Mouse (Mus musculus) layer of hippocampus, adult 2 months (tissue): Measurements from ENCODE around the gene Exosc2. TPM values are rescaled to one million over a fixed set of nuclear protein-coding genes. Genes with fewer than 3 reads are reported as not detected.

ENCODE experiments used
- DNase-seq, 2 experiments: peaks; one replicate each; pipeline ENCODE4 v3.0.0; 2022; ENCODE audit warnings: low spot score in 2 of 2
- H3K27ac ChIP-seq: fragments of 200-600 bp; 2 replicates; pipeline ENCODE4 v1.8.1; 2022
- H3K4me3 ChIP-seq: fragments of 200-600 bp; 2 replicates; pipeline ENCODE4 v1.8.1; 2022; ENCODE audit warnings: mild to moderate bottlenecking
- CTCF ChIP-seq: fragments of 200-600 bp; conservative IDR thresholded peaks from 2 replicates; pipeline ENCODE4 v1.8.1; 2022; ENCODE audit warnings: antibody characterized with exemption, mild to moderate bottlenecking, moderate library complexity
- long read RNA-seq, 2 experiments: library from polyadenylated mRNA; stranded (forward); transcript quantifications; one replicate each; pipeline ENCODE4 v2.0.0; 2021; ENCODE audit warnings: borderline mapping rate in 2 of 2
- total RNA-seq, 2 experiments: library from RNA; stranded (reverse); gene quantifications; 2 replicates each; pipeline ENCODE4 v1.2.3; 2021

Gene Exosc2
- 10 to 100 TPM; 23.2 to 25.2 TPM for total RNA-seq
- long read RNA-seq, experiment 1, transcript Exosc2-201 (9 exons, 1,686 nt), result major isoform, 15 of 18 reads
- long read RNA-seq, experiment 1, partial matches to known transcripts, result 1 of 18 reads
- long read RNA-seq, experiment 1, other reads (novel, unspliced or antisense), result 2 of 18 reads
- long read RNA-seq, experiment 2, transcript Exosc2-201 (9 exons, 1,686 nt), result major isoform, 32 of 37 reads
- long read RNA-seq, experiment 2, partial matches to known transcripts, result 2 of 37 reads
- long read RNA-seq, experiment 2, other reads (novel, unspliced or antisense), result 3 of 37 reads

GRCm38 (mm10) chr2:31670551-31671035, at the start of gene Exosc2:
Exosc2 (plus strand) TSS chr2:31670715.
- Histone ChIP-seq H3K27ac (peak within 1 kb of the TSS; percentile 84), H3K4me3 (peak within 1 kb of the TSS; percentile 86)
- no peak for TF ChIP-seq CTCF
- DNase-seq, result peak; percentile 85 to 92

- DNase-seq, result no peak
- H3K27ac ChIP-seq, result no peak overlapping the region
- H3K4me3 ChIP-seq, result no peak overlapping the region
- no peak for TF ChIP-seq CTCF
Observed at GRCm38 (mm10) chr2:31633531-31633930, 37.0 kb upstream of the Exosc2 start.

- DNase-seq, result no peak
- Histone ChIP-seq H3K27ac (no peak overlapping the region), H3K4me3 (no peak overlapping the region)
- TF ChIP-seq CTCF, result no peak
Observed at GRCm38 (mm10) chr2:31635281-31636137, 35.0 kb upstream of the Exosc2 start.

GRCm38 (mm10) chr2:31636138-31636741, 34.3 kb upstream of the Exosc2 start:
- Histone ChIP-seq H3K27ac (no peak overlapping the region), H3K4me3 (no peak overlapping the region)
- DNase-seq, result no peak
- no peak for TF ChIP-seq CTCF

- TF ChIP-seq CTCF, result no peak
- no peak for DNase-seq
- Histone ChIP-seq H3K4me3 (no peak overlapping the region), H3K27ac (no peak overlapping the region)
Observed at GRCm38 (mm10) chr2:31636742-31637141, 33.8 kb upstream of the Exosc2 start.

- no peak for DNase-seq
- Histone ChIP-seq H3K27ac (no peak overlapping the region), H3K4me3 (no peak overlapping the region)
- TF ChIP-seq CTCF, result no peak
Observed at GRCm38 (mm10) chr2:31637311-31637710, 33.2 kb upstream of the Exosc2 start.

GRCm38 (mm10) chr2:31637807-31638206, 32.7 kb upstream of the Exosc2 start:
- DNase-seq, result no peak

GRCm38 (mm10) chr2:31638581-31639465, 31.7 kb upstream of the Exosc2 start:
- H3K27ac ChIP-seq, result no peak overlapping the region
- no peak for DNase-seq
- TF ChIP-seq CTCF, result no peak
- H3K4me3 ChIP-seq, result no peak overlapping the region

More at GRCm38 (mm10) chr2:31637807-31638206, 32.7 kb upstream of the Exosc2 start:
- H3K4me3 ChIP-seq, result no peak overlapping the region
- peak; percentile 44 for TF ChIP-seq CTCF
- H3K27ac ChIP-seq, result no peak overlapping the region

GRCm38 (mm10) chr2:31639466-31639760, 31.1 kb upstream of the Exosc2 start:
- TF ChIP-seq CTCF, result no peak
- no peak overlapping the region for H3K27ac ChIP-seq
- no peak overlapping the region for H3K4me3 ChIP-seq
- no peak for DNase-seq

GRCm38 (mm10) chr2:31639901-31640608, 30.5 kb upstream of the Exosc2 start, which contains the start of gene Prdm12:
Prdm12 (plus strand) TSS chr2:31640037.
- no peak for TF ChIP-seq CTCF

GRCm38 (mm10) chr2:31640609-31641507, 29.7 kb upstream of the Exosc2 start:
- Histone ChIP-seq H3K4me3 (no peak overlapping the region; the same call in 1 of the 2 replicates), H3K27ac (no peak overlapping the region)
- no peak for DNase-seq
- no peak for TF ChIP-seq CTCF

More at GRCm38 (mm10) chr2:31639901-31640608, 30.5 kb upstream of the Exosc2 start, which contains the start of gene Prdm12:
- Histone ChIP-seq H3K27ac (no peak within 1 kb of the TSS), H3K4me3 (no peak within 1 kb of the TSS; the same call in 1 of the 2 replicates)
- DNase-seq, result no peak
